Mouse (Mus musculus) hindbrain, embryonic 10.5 days (tissue): ENCODE results near the gene Cds2. TPM values are rescaled to one million over a fixed set of nuclear protein-coding genes. Genes with fewer than 3 reads are reported as not detected.
A peak's percentile ranks its signal among the peaks of the same experiment; 100 is the strongest.
"Not testable (repeated sequence)": the region's sequence is repeated elsewhere in the genome, so short reads cannot be mapped to it uniquely, and the experiment has no call there.

Source experiments
- DNase-seq: peaks from one replicate; pipeline ENCODE4 v3.0.0-alpha.2; 2017; ENCODE audit warnings: low spot score
- H3K27ac ChIP-seq: fragments of 300-500 bp; sonication (generic); 2 replicates; pipeline ENCODE4 v1.5.1; 2016; ENCODE audit warnings: mild to moderate bottlenecking, moderate library complexity
- H3K27me3 ChIP-seq: fragments of 300-500 bp; sonication (generic); 2 replicates; pipeline ENCODE4 v1.6.1; 2016; ENCODE audit warnings: mild to moderate bottlenecking; ENCODE audit not compliant: poor library complexity, insufficient read depth, severe bottlenecking
- H3K36me3 ChIP-seq: fragments of 300-500 bp; sonication (generic); 2 replicates; pipeline ENCODE4 v1.6.1; 2016; ENCODE audit warnings: mild to moderate bottlenecking, moderate library complexity
- H3K4me1 ChIP-seq: fragments of 300-500 bp; sonication (generic); replicated peaks from 2 replicates; pipeline ENCODE4 v1.6.1; 2016; ENCODE audit warnings: mild to moderate bottlenecking
- H3K4me3 ChIP-seq: fragments of 300-500 bp; sonication (generic); 2 replicates; pipeline ENCODE4 v1.5.1; 2016; ENCODE audit warnings: mild to moderate bottlenecking, moderate library complexity
- H3K9me3 ChIP-seq: fragments of 300-500 bp; sonication (generic); 2 replicates; pipeline ENCODE4 v1.6.1; 2016; ENCODE audit warnings: mild to moderate bottlenecking, moderate library complexity
- WGBS: fragments of 180-500 bp; shearing (Covaris S2); methylation state at CpG from one replicate; pipeline ENCODE4 v1.1.7; 2016; 5-methylcytosine and 5-hydroxymethylcytosine counted together
- polyA plus RNA-seq: library from polyadenylated mRNA; unstranded; fragments of >200 nt; fragmentation: Nextera tagmentation; extraction: Ambion mirVana; gene quantifications from 2 replicates; pipeline ENCODE4 v1.2.1, GENCODE M21; 2016

The Cds2 gene
- 27.9 and 31.3 TPM in 2 replicates for polyA plus RNA-seq

GRCm38 (mm10) chr2:132262879-132263398 lies at the start of gene Cds2:
Gene Cds2 (plus strand): TSS chr2:132263148.
- Histone ChIP-seq H3K9me3 (no peaks in the 10 kb centered on the region), H3K36me3 (no peaks in the 10 kb centered on the region), H3K27ac (peak within 1 kb of the TSS; percentile 95), H3K4me3 (peak within 1 kb of the TSS; percentile 96), H3K4me1 (peaks cover 23% of the 10 kb centered on the region), H3K27me3 (no peaks in the 10 kb centered on the region)
- WGBS, result under 1% methylated on average over 49 of the region's 49 CpGs
- DNase-seq, result peak; percentile 99

- WGBS, result 74% methylated on average over 11 of the region's 11 CpGs
- Histone ChIP-seq H3K9me3 (no peaks in the 10 kb centered on the region), H3K27me3 (no peaks in the 10 kb centered on the region), H3K27ac (no peak overlapping the region), H3K36me3 (no peaks in the 10 kb centered on the region), H3K4me3 (no peak overlapping the region), H3K4me1 (no peaks in the 10 kb centered on the region)
- no peak for DNase-seq
Observed at GRCm38 (mm10) chr2:132221611-132222073, 41.3 kb upstream of the Cds2 start.

GRCm38 (mm10) chr2:132224359-132224758 lies 38.6 kb upstream of the Cds2 start:
- no peak for DNase-seq
- WGBS, result 84% methylated on average over 4 of the region's 4 CpGs

GRCm38 (mm10) chr2:132232413-132232945 lies 30.5 kb upstream of the Cds2 start:
- H3K4me1 ChIP-seq, result no peaks in the 10 kb centered on the region
- no peaks in the 10 kb centered on the region for H3K36me3 ChIP-seq
- H3K27ac ChIP-seq, result no peak overlapping the region
- H3K4me3 ChIP-seq, result no peak overlapping the region
- no peaks in the 10 kb centered on the region; the same call in 1 of the 2 replicates for H3K9me3 ChIP-seq
- no peaks in the 10 kb centered on the region for H3K27me3 ChIP-seq
- no peak for DNase-seq
- WGBS, result 73% methylated on average over 3 of the region's 3 CpGs

More at GRCm38 (mm10) chr2:132224359-132224758, 38.6 kb upstream of the Cds2 start:
- Histone ChIP-seq H3K4me3 (no peak overlapping the region), H3K27ac (no peak overlapping the region), H3K4me1 (no peaks in the 10 kb centered on the region), H3K9me3 (no peaks in the 10 kb centered on the region; the same call in 1 of the 2 replicates), H3K36me3 (no peaks in the 10 kb centered on the region), H3K27me3 (no peaks in the 10 kb centered on the region)

- no peaks in the 10 kb centered on the region for H3K9me3 ChIP-seq
- no peaks in the 10 kb centered on the region for H3K4me1 ChIP-seq
- no peaks in the 10 kb centered on the region for H3K27me3 ChIP-seq
- WGBS, result 81% methylated on average over 16 of the region's 16 CpGs
- H3K4me3 ChIP-seq, result no peak overlapping the region
- 0 out of 2 replicates have a peak, but pooled peaks cover 2% of the 10 kb centered on the region for H3K36me3 ChIP-seq
- DNase-seq, result no peak
- no peak overlapping the region for H3K27ac ChIP-seq
Observed at GRCm38 (mm10) chr2:132233985-132234765, 28.8 kb upstream of the Cds2 start.

- no peak for DNase-seq
- 52% methylated on average over 2 of the region's 2 CpGs for WGBS
- H3K36me3 ChIP-seq, result 0 out of 2 replicates have a peak, but pooled peaks cover 2% of the 10 kb centered on the region
- no peak overlapping the region for H3K27ac ChIP-seq
- no peak overlapping the region for H3K4me3 ChIP-seq
- H3K4me1 ChIP-seq, result no peaks in the 10 kb centered on the region
- H3K27me3 ChIP-seq, result no peaks in the 10 kb centered on the region
- H3K9me3 ChIP-seq, result no peaks in the 10 kb centered on the region
Observed at GRCm38 (mm10) chr2:132235291-132235690, 27.7 kb upstream of the Cds2 start.

GRCm38 (mm10) chr2:132235975-132236374 lies 27.0 kb upstream of the Cds2 start:
- Histone ChIP-seq H3K36me3 (peaks cover 6% of the 10 kb centered on the region; the same call in 1 of the 2 replicates), H3K4me3 (no peak overlapping the region), H3K27me3 (no peaks in the 10 kb centered on the region), H3K4me1 (no peaks in the 10 kb centered on the region), H3K9me3 (no peaks in the 10 kb centered on the region), H3K27ac (no peak overlapping the region)
- 84% methylated on average over 7 of the region's 7 CpGs for WGBS
- no peak for DNase-seq

GRCm38 (mm10) chr2:132239434-132239833 lies 23.5 kb upstream of the Cds2 start:
- DNase-seq, H3K27ac ChIP-seq, H3K27me3 ChIP-seq, H3K9me3 ChIP-seq, H3K4me1 ChIP-seq, H3K4me3 ChIP-seq: not testable (repeated sequence)
- WGBS, result 93% methylated on average over 3 of the region's 3 CpGs
- peaks cover 35% of the 10 kb centered on the region for H3K36me3 ChIP-seq

- H3K27me3 ChIP-seq, H3K4me3 ChIP-seq, H3K9me3 ChIP-seq, H3K4me1 ChIP-seq, H3K27ac ChIP-seq: not testable (repeated sequence)
- peaks cover 43% of the 10 kb centered on the region for H3K36me3 ChIP-seq
- peak; percentile 49 for DNase-seq
- WGBS, result 40% methylated on average over 10 of the region's 10 CpGs
Observed at GRCm38 (mm10) chr2:132240457-132240856, 22.5 kb upstream of the Cds2 start.

GRCm38 (mm10) chr2:132243370-132243769 lies 19.6 kb upstream of the Cds2 start:
- Histone ChIP-seq H3K4me1 (peaks cover 13% of the 10 kb centered on the region), H3K27ac (no peak overlapping the region), H3K27me3 (no peaks in the 10 kb centered on the region), H3K9me3 (no peaks in the 10 kb centered on the region), H3K4me3 (no peak overlapping the region), H3K36me3 (peaks cover 48% of the 10 kb centered on the region)
- 93% methylated on average over 3 of the region's 3 CpGs for WGBS
- DNase-seq, result no peak

GRCm38 (mm10) chr2:132247539-132248313 lies 15.2 kb upstream of the Cds2 start, which contains the start of gene Tmem230:
Gene Tmem230 (minus strand): TSS chr2:132247807.
- H3K4me3 ChIP-seq, result peak within 1 kb of the TSS; percentile 72
- peak within 1 kb of the TSS; percentile 90 for H3K27ac ChIP-seq
- DNase-seq, result peak; percentile 95
- peaks cover 61% of the 10 kb centered on the region for H3K36me3 ChIP-seq
- H3K27me3 ChIP-seq, result no peaks in the 10 kb centered on the region
- WGBS, result 6% methylated on average over 50 of the region's 50 CpGs
- H3K4me1 ChIP-seq, result peaks cover 47% of the 10 kb centered on the region
- H3K9me3 ChIP-seq, result no peaks in the 10 kb centered on the region

- no peak for DNase-seq
- peak overlapping the region; percentile 89 for H3K27ac ChIP-seq
- 13% methylated on average over 8 of the region's 8 CpGs for WGBS
Observed at GRCm38 (mm10) chr2:132251911-132252310, 11.0 kb upstream of the Cds2 start.

More at GRCm38 (mm10) chr2:132251911-132252310, 11.0 kb upstream of the Cds2 start:
- Histone ChIP-seq H3K4me3 (peak overlapping the region; percentile 75), H3K9me3 (no peaks in the 10 kb centered on the region), H3K4me1 (peaks cover 55% of the 10 kb centered on the region), H3K36me3 (peaks cover 36% of the 10 kb centered on the region), H3K27me3 (no peaks in the 10 kb centered on the region)
